8 mouse cellular contexts compared by ENCODE assay signal in the genomic region with DNA sequence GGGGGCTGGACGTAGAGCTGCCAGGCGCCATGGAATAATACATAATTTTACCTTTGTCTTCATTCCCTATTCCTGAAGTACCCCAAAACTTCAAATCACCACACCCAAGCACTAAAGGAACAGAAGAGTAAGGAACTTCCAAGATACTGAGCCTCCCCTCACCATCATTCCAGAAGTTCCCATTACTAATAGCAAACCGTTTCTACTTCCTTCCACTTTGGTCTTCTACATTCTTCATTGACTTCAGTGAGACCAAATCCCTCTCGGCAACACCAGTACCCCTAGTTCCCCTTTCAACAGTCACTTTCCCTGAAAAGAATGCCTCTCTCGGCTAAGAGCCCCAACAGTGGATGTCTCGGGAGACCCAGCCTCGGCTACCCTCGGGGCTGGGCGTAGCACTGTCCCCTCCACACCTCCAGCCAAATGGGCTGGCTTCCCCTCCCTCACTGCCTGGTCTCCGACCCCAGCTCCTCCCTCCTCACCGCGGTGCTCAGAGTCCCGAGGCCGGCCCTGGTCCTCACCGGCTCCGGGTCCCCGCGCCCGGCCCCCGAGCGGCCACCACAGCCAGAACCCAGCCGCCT. TPM values are rescaled to one million over a fixed set of nuclear protein-coding genes. Genes with fewer than 3 reads are reported as not detected.
A peak's percentile ranks its signal among the peaks of the same experiment; 100 is the strongest.
DNase-seq lines count a peak whose midpoint lies in the region; ATAC-seq lines count a peak whose summit lies in the region.

No protein-coding gene starts in this region.

- ATAC-seq in kidney, embryonic 16.5 days (ENCODE audit: low FRiP score, low TSS enrichment): no peak
- no peak for ATAC-seq in intestine, embryonic 14.5 days (replicated peaks; ENCODE audit: low FRiP score, low TSS enrichment, low read depth)
- no peak; the same call in 1 of the 2 replicates for ATAC-seq in neural tube, embryonic 12.5 days (ENCODE audit: low FRiP score, low read depth)
- ATAC-seq in inflammation-experienced regulatory T-cells, adult 6 months: no peak

- under 1% methylated on average over 20 of the region's 22 CpGs for WGBS in kidney, embryonic 16.5 days
- WGBS in intestine, embryonic 14.5 days: 2% methylated on average over 22 of the region's 22 CpGs
- WGBS in neural tube, embryonic 12.5 days: under 1% methylated on average over 22 of the region's 22 CpGs

- peak overlapping the region; percentile 70 for H3K4me2 ChIP-seq in kidney, embryonic 16.5 days (replicated peaks; ENCODE audit: low read depth, low read length)
- peak overlapping the region; percentile 79 for H3K4me2 ChIP-seq in intestine, embryonic 14.5 days (ENCODE audit: low read length)
- H3K4me2 ChIP-seq in neural tube, embryonic 12.5 days (replicated peaks): peak overlapping the region; percentile 70

- H3K36me3 ChIP-seq in kidney, embryonic 16.5 days (ENCODE audit: insufficient read depth, low read length): peaks cover 23% of the 10 kb centered on the region
- H3K36me3 ChIP-seq in intestine, embryonic 14.5 days (ENCODE audit: control insufficient read depth, insufficient read depth, low read length): peaks cover 36% of the 10 kb centered on the region
- peaks cover 14% of the 10 kb centered on the region for H3K36me3 ChIP-seq in neural tube, embryonic 12.5 days

- no peaks in the 10 kb centered on the region for H3K9me3 ChIP-seq in kidney, embryonic 16.5 days (ENCODE audit: low read length)
- no peaks in the 10 kb centered on the region for H3K9me3 ChIP-seq in intestine, embryonic 14.5 days (ENCODE audit: control insufficient read depth, low read length)
- H3K9me3 ChIP-seq in neural tube, embryonic 12.5 days: no peaks in the 10 kb centered on the region

- peak overlapping the region; percentile 88 for H3K9ac ChIP-seq in kidney, embryonic 16.5 days (replicated peaks; ENCODE audit: low read length)
- peak overlapping the region; percentile 86 for H3K9ac ChIP-seq in intestine, embryonic 14.5 days (ENCODE audit: low read length)
- H3K9ac ChIP-seq in neural tube, embryonic 12.5 days: peak overlapping the region; percentile 94

- H3K4me3 ChIP-seq in kidney, embryonic 16.5 days (ENCODE audit: low read length): peak overlapping the region; percentile 80
- H3K4me3 ChIP-seq in intestine, embryonic 14.5 days (ENCODE audit: low read depth, low read length): peak overlapping the region; percentile 90
- peak overlapping the region; percentile 90 for H3K4me3 ChIP-seq in neural tube, embryonic 12.5 days

- DNase-seq in kidney, postnatal 14 days: no peak
- DNase-seq in c-Kit-positive CD71-positive TER-119-negative erythroid progenitor cells, embryonic 14.5 days (ENCODE audit: low read depth): peak; percentile 21
- DNase-seq in intestine, embryonic 14.5 days (ENCODE audit: low spot score): no peak
- DNase-seq in left cerebral cortex, postnatal 4 days: no peak
- no peak for DNase-seq in ovary, adult 18-20 months (ENCODE audit: low spot score)

- peak overlapping the region; percentile 99 for H3K27ac ChIP-seq in kidney, embryonic 16.5 days (ENCODE audit: low read length)
- peak overlapping the region; percentile 97 for H3K27ac ChIP-seq in intestine, embryonic 14.5 days (ENCODE audit: low read depth)
- peak overlapping the region; percentile 92 for H3K27ac ChIP-seq in neural tube, embryonic 12.5 days

- intact Hi-C loops in left cerebral cortex, postnatal 4 days (cut with DNase I): no loop called here

- H3K27me3 ChIP-seq in kidney, embryonic 16.5 days (ENCODE audit: insufficient read depth, low read length): no peaks in the 10 kb centered on the region
- H3K27me3 ChIP-seq in intestine, embryonic 14.5 days (replicated peaks; ENCODE audit: control insufficient read depth, insufficient read depth, low read length): no peaks in the 10 kb centered on the region
- no peaks in the 10 kb centered on the region for H3K27me3 ChIP-seq in neural tube, embryonic 12.5 days (replicated peaks)

- peaks cover 14% of the 10 kb centered on the region for H3K4me1 ChIP-seq in kidney, embryonic 16.5 days (ENCODE audit: insufficient read depth, low read length)
- peaks cover 9% of the 10 kb centered on the region for H3K4me1 ChIP-seq in intestine, embryonic 14.5 days (replicated peaks; ENCODE audit: control insufficient read depth, insufficient read depth, low read length)
- H3K4me1 ChIP-seq in neural tube, embryonic 12.5 days: peaks cover 9% of the 10 kb centered on the region

RNA-seq across cellular contexts. Expression of gene Rab5b, which starts 0.6 kb away (rescaled TPM):
- 84.4 and 86.0 TPM in 2 replicates for polyA plus RNA-seq in kidney, embryonic 16.5 days (2015; fragmentation: Nextera tagmentation; extraction: Ambion mirVana)
- 59.4 and 64.4 TPM in 2 replicates for polyA plus RNA-seq in intestine, embryonic 14.5 days (2014; fragmentation: Nextera tagmentation; extraction: Ambion mirVana)
- 90.8 and 101 TPM in 2 replicates for polyA plus RNA-seq in neural tube, embryonic 12.5 days (2016; fragmentation: Nextera tagmentation; extraction: Ambion mirVana)
- 100 to 1,000 TPM; 113 TPM for total RNA-seq in left cerebral cortex, postnatal 4 days (2021)
- 10 to 100 TPM; 44.3 to 69.5 (median 63.9) TPM for polyA plus RNA-seq in inflammation-experienced regulatory T-cells, adult 6 months (2017; shearing (Covaris generic))

RNA-seq across cellular contexts. Expression of gene Pmel, which starts 8.5 kb away (rescaled TPM):
- polyA plus RNA-seq in kidney, embryonic 16.5 days (2015; fragmentation: Nextera tagmentation; extraction: Ambion mirVana): 1.5 and 1.7 TPM in 2 replicates
- polyA plus RNA-seq in intestine, embryonic 14.5 days (2014; fragmentation: Nextera tagmentation; extraction: Ambion mirVana): 1.2 TPM in 2 replicates
- 2.4 and 3.7 TPM in 2 replicates for polyA plus RNA-seq in neural tube, embryonic 12.5 days (2016; fragmentation: Nextera tagmentation; extraction: Ambion mirVana)
- total RNA-seq in left cerebral cortex, postnatal 4 days (2021): 1 to 10 TPM in 1 of 2 experiments, under 1 TPM in 1; 0.50 to 1.6 TPM
- 1 to 10 TPM; 4.2 to 5.4 (median 4.3) TPM for polyA plus RNA-seq in inflammation-experienced regulatory T-cells, adult 6 months (2017; shearing (Covaris generic))

RNA-seq across cellular contexts. Expression of gene Cdk2, which starts 9.3 kb away (rescaled TPM):
- 100 and 105 TPM in 2 replicates for polyA plus RNA-seq in kidney, embryonic 16.5 days (2015; fragmentation: Nextera tagmentation; extraction: Ambion mirVana)
- polyA plus RNA-seq in intestine, embryonic 14.5 days (2014; fragmentation: Nextera tagmentation; extraction: Ambion mirVana): 89.0 and 93.2 TPM in 2 replicates
- 64.0 and 65.8 TPM in 2 replicates for polyA plus RNA-seq in neural tube, embryonic 12.5 days (2016; fragmentation: Nextera tagmentation; extraction: Ambion mirVana)
- 10 to 100 TPM in 1 of 2 experiments, 1 to 10 TPM in 1; 8.1 to 10.0 TPM for total RNA-seq in left cerebral cortex, postnatal 4 days (2021)
- 10 to 100 TPM; 16.8 to 38.3 (median 19.9) TPM for polyA plus RNA-seq in inflammation-experienced regulatory T-cells, adult 6 months (2017; shearing (Covaris generic))

RNA-seq across cellular contexts. Expression of gene Suox, which starts 21.6 kb away (rescaled TPM):
- polyA plus RNA-seq in kidney, embryonic 16.5 days (2015; fragmentation: Nextera tagmentation; extraction: Ambion mirVana): 15.9 and 16.3 TPM in 2 replicates
- polyA plus RNA-seq in intestine, embryonic 14.5 days (2014; fragmentation: Nextera tagmentation; extraction: Ambion mirVana): 9.8 and 12.7 TPM in 2 replicates
- 13.9 and 15.6 TPM in 2 replicates for polyA plus RNA-seq in neural tube, embryonic 12.5 days (2016; fragmentation: Nextera tagmentation; extraction: Ambion mirVana)
- total RNA-seq in left cerebral cortex, postnatal 4 days (2021): 10 to 100 TPM; 10.5 to 11.0 TPM
- 10 to 100 TPM; 17.0 to 29.7 (median 24.3) TPM for polyA plus RNA-seq in inflammation-experienced regulatory T-cells, adult 6 months (2017; shearing (Covaris generic))

RNA-seq across cellular contexts. Expression of gene Dgka, which starts 49.2 kb away (rescaled TPM):
- polyA plus RNA-seq in kidney, embryonic 16.5 days (2015; fragmentation: Nextera tagmentation; extraction: Ambion mirVana): 6.8 and 7.8 TPM in 2 replicates
- 5.9 and 7.7 TPM in 2 replicates for polyA plus RNA-seq in intestine, embryonic 14.5 days (2014; fragmentation: Nextera tagmentation; extraction: Ambion mirVana)
- 5.5 and 6.8 TPM in 2 replicates for polyA plus RNA-seq in neural tube, embryonic 12.5 days (2016; fragmentation: Nextera tagmentation; extraction: Ambion mirVana)
- total RNA-seq in left cerebral cortex, postnatal 4 days (2021): 1 to 10 TPM; 7.5 to 7.7 TPM
- 100 to 1,000 TPM; 184 to 337 (median 319) TPM for polyA plus RNA-seq in inflammation-experienced regulatory T-cells, adult 6 months (2017; shearing (Covaris generic))
